Mouse (Mus musculus) forebrain, embryonic 14.5 days (tissue): Measurements from ENCODE around the gene Efemp1. TPM values are rescaled to one million over a fixed set of nuclear protein-coding genes. Genes with fewer than 3 reads are reported as not detected.

Experiments used
- ATAC-seq: fragments of 200-750 bp; cut with Nextera tagmentation; 2 replicates; pipeline ENCODE4 v1.8.0; 2017; ENCODE audit warnings: mild to moderate bottlenecking, moderate library complexity
- DNase-seq: peaks from one replicate; pipeline ENCODE4 v3.0.0-alpha.2; 2015; ENCODE audit warnings: low spot score
- H3K27ac ChIP-seq: fragments of 300-500 bp; sonication (generic); 2 replicates; pipeline ENCODE4 v1.5.1; 2014; ENCODE audit warnings: low read depth, mild to moderate bottlenecking, control low read depth, low read length, moderate library complexity
- H3K27me3 ChIP-seq: fragments of 300-500 bp; sonication (generic); replicated peaks from 2 replicates; pipeline ENCODE4 v1.6.1; 2014; ENCODE audit warnings: low read length, control low read depth, mixed read lengths; ENCODE audit not compliant: control insufficient read depth, insufficient read depth
- H3K36me3 ChIP-seq: fragments of 300-500 bp; sonication (generic); 2 replicates; pipeline ENCODE4 v1.6.1; 2014; ENCODE audit warnings: low read length, control low read depth; ENCODE audit not compliant: control insufficient read depth, insufficient read depth
- H3K4me1 ChIP-seq: fragments of 300-500 bp; sonication (generic); 2 replicates; pipeline ENCODE4 v1.6.1; 2014; ENCODE audit warnings: antibody characterized with exemption, low read length, control low read depth; ENCODE audit not compliant: control insufficient read depth, insufficient read depth
- H3K4me2 ChIP-seq: fragments of 300-500 bp; sonication (generic); 2 replicates; pipeline ENCODE4 v1.6.1; 2014; ENCODE audit warnings: mild to moderate bottlenecking, control low read depth, low read length
- H3K4me3 ChIP-seq: fragments of 300-500 bp; sonication (generic); 2 replicates; pipeline ENCODE4 v1.5.1; 2014; ENCODE audit warnings: low read depth, low read length, control low read depth
- H3K9ac ChIP-seq: fragments of 300-500 bp; sonication (generic); 2 replicates; pipeline ENCODE4 v1.6.1; 2014; ENCODE audit warnings: mild to moderate bottlenecking, low read length, control low read depth, moderate library complexity
- H3K9me3 ChIP-seq: fragments of 300-500 bp; sonication (generic); replicated peaks from 2 replicates; pipeline ENCODE4 v1.6.1; 2016; ENCODE audit warnings: low read length, control low read depth, mixed read lengths; ENCODE audit not compliant: control insufficient read depth
- WGBS: fragments of 180-500 bp; shearing (Covaris S2); extraction: QIAGEN DNeasy Blood & Tissue Kit; methylation state at CpG from one replicate; pipeline ENCODE4 v1.1.7; 2014; 5-methylcytosine and 5-hydroxymethylcytosine counted together
- polyA plus RNA-seq: library from polyadenylated mRNA; unstranded; fragments of >200 nt; fragmentation: Nextera tagmentation; extraction: Ambion mirVana; gene quantifications from 2 replicates; pipeline ENCODE4 v1.2.1, GENCODE M21; 2014

The Efemp1 gene
- polyA plus RNA-seq, 1 experiment from 2014 or later, result 4.9 TPM

GRCm38 (mm10) chr11:28961381-28961780 lies 108.4 kb downstream of the Efemp1 start:
- no peak for DNase-seq
- no peak overlapping the region for H3K9ac ChIP-seq
- no peaks in the 10 kb centered on the region for H3K27me3 ChIP-seq
- H3K9me3 ChIP-seq, result no peaks in the 10 kb centered on the region
- WGBS, result 80% methylated on average over 1 of the region's 1 CpGs
- H3K4me1 ChIP-seq, result no peaks in the 10 kb centered on the region
- H3K4me3 ChIP-seq, result no peak overlapping the region
- H3K4me2 ChIP-seq, result no peak overlapping the region
- H3K27ac ChIP-seq, result no peak overlapping the region
- ATAC-seq, result no peak
- H3K36me3 ChIP-seq, result no peaks in the 10 kb centered on the region
